Mouse (Mus musculus) hindbrain, postnatal 0 days (tissue): Measurements from ENCODE around the gene Gm21887. TPM values are rescaled to one million over a fixed set of nuclear protein-coding genes. Genes with fewer than 3 reads are reported as not detected.
"Not testable (repeated sequence)": the region's sequence is repeated elsewhere in the genome, so short reads cannot be mapped to it uniquely, and the experiment has no call there.

Experiments
- ATAC-seq: fragments of 200-750 bp; cut with Nextera tagmentation; 2 replicates; pipeline ENCODE4 v1.8.0; 2017; ENCODE audit warnings: mild to moderate bottlenecking, moderate TSS enrichment, moderate library complexity
- DNase-seq: peaks from one replicate; pipeline ENCODE4 v3.0.0-alpha.2; 2015; ENCODE audit warnings: low spot score
- H3K27ac ChIP-seq: fragments of 300-500 bp; sonication (generic); 2 replicates; pipeline ENCODE4 v1.5.1; 2014; ENCODE audit warnings: mild to moderate bottlenecking
- H3K27me3 ChIP-seq: fragments of 300-500 bp; sonication (generic); 2 replicates; pipeline ENCODE4 v1.6.1; 2014; ENCODE audit warnings: low read length, mixed read lengths; ENCODE audit not compliant: insufficient read depth
- H3K36me3 ChIP-seq: fragments of 300-500 bp; sonication (generic); 2 replicates; pipeline ENCODE4 v1.6.1; 2014; ENCODE audit warnings: low read length, mixed read lengths; ENCODE audit not compliant: insufficient read depth
- H3K4me1 ChIP-seq: fragments of 300-500 bp; sonication (generic); 2 replicates; pipeline ENCODE4 v1.6.1; 2014; ENCODE audit warnings: antibody characterized with exemption, low read length, mixed read lengths; ENCODE audit not compliant: insufficient read depth
- H3K4me2 ChIP-seq: fragments of 300-500 bp; sonication (generic); 2 replicates; pipeline ENCODE4 v1.6.1; 2014; ENCODE audit warnings: low read depth, mild to moderate bottlenecking, low read length, moderate library complexity, mixed read lengths
- H3K4me3 ChIP-seq: fragments of 300-500 bp; sonication (generic); 2 replicates; pipeline ENCODE4 v1.5.1; 2014; ENCODE audit warnings: low read length
- H3K9ac ChIP-seq: fragments of 300-500 bp; sonication (generic); replicated peaks from 2 replicates; pipeline ENCODE4 v1.6.1; 2014; ENCODE audit warnings: mild to moderate bottlenecking, low read length, moderate library complexity, mixed read lengths
- H3K9me3 ChIP-seq: fragments of 300-500 bp; sonication (generic); 2 replicates; pipeline ENCODE4 v1.6.1; 2016; ENCODE audit warnings: low read length, mixed read lengths
- CTCF ChIP-seq: IDR thresholded peaks from 2 replicates; pipeline ENCODE4 v1.5.1; 2016; ENCODE audit warnings: antibody characterized with exemption, control low read depth, low read depth
- WGBS: fragments of 180-500 bp; shearing (Covaris S2); extraction: QIAGEN DNeasy Blood & Tissue Kit; methylation state at CpG from one replicate; pipeline ENCODE4 v1.1.7; 2014; 5-methylcytosine and 5-hydroxymethylcytosine counted together
- polyA plus RNA-seq: library from polyadenylated mRNA; unstranded; fragments of >200 nt; fragmentation: Nextera tagmentation; extraction: Ambion mirVana; gene quantifications from 2 replicates; pipeline ENCODE4 v1.2.1, GENCODE M21; 2015
- total RNA-seq: library from RNA; depleted of rRNA; stranded (reverse); fragments of >200 nt; gene quantifications from 2 replicates; pipeline ENCODE4 v1.2.3, GENCODE M21; 2014

The Gm21887 gene
- total and polyA plus RNA-seq, 2 experiments from 2014 or later, result 8.3 to 194 TPM

GRCm38 (mm10) chrX:170017333-170018245 is 8.1 kb downstream of the Gm21887 start:
- Histone ChIP-seq H3K27ac (peak overlapping the region; percentile 20; the same call in 1 of the 2 replicates), H3K9me3 (peaks cover 12% of the 10 kb centered on the region; the same call in 1 of the 2 replicates)
- TF ChIP-seq CTCF, result peak; percentile 85
- H3K4me3 ChIP-seq, H3K4me2 ChIP-seq, H3K36me3 ChIP-seq, H3K9ac ChIP-seq, H3K27me3 ChIP-seq, H3K4me1 ChIP-seq: not testable (repeated sequence)
- ATAC-seq (peak; percentile 81), DNase-seq (peak; percentile 83)
- 44% methylated on average over 27 of the region's 27 CpGs for WGBS

GRCm38 (mm10) chrX:170018571-170019218 is 9.2 kb downstream of the Gm21887 start:
- H3K9me3 ChIP-seq, result peaks cover 12% of the 10 kb centered on the region; the same call in 1 of the 2 replicates
- not testable (repeated sequence) for H3K4me3 ChIP-seq, H3K9ac ChIP-seq, H3K27me3 ChIP-seq, H3K36me3 ChIP-seq, H3K4me1 ChIP-seq, H3K27ac ChIP-seq, H3K4me2 ChIP-seq
- DNase-seq (peak; percentile 54), ATAC-seq (peak; percentile 84)
- peak; percentile 39 for TF ChIP-seq CTCF
- WGBS, result 86% methylated on average over 66 of the region's 66 CpGs

GRCm38 (mm10) chrX:170019219-170019953 is 9.9 kb downstream of the Gm21887 start:
- H3K4me3 ChIP-seq, H3K4me1 ChIP-seq, H3K4me2 ChIP-seq, H3K9ac ChIP-seq, H3K27me3 ChIP-seq, H3K36me3 ChIP-seq: not testable (repeated sequence)
- peak; percentile 8 for DNase-seq
- peak; percentile 58 for ATAC-seq
- H3K9me3 ChIP-seq, result peaks cover 12% of the 10 kb centered on the region; the same call in 1 of the 2 replicates
- WGBS, result 85% methylated on average over 30 of the region's 30 CpGs
- H3K27ac ChIP-seq, result 0 out of 2 replicates have a peak overlapping the region, but pooled peaks have one; percentile 6

GRCm38 (mm10) chrX:170019954-170020689 is 10.7 kb downstream of the Gm21887 start:
- H3K27me3 ChIP-seq, H3K4me1 ChIP-seq, H3K4me2 ChIP-seq, H3K9ac ChIP-seq, H3K4me3 ChIP-seq, H3K36me3 ChIP-seq, ATAC-seq: not testable (repeated sequence)
- H3K27ac ChIP-seq, result 0 out of 2 replicates have a peak overlapping the region, but pooled peaks have one; percentile 6
- peak; percentile 82 for TF ChIP-seq CTCF
- peaks cover 12% of the 10 kb centered on the region; the same call in 1 of the 2 replicates for H3K9me3 ChIP-seq
- DNase-seq, result peak; percentile 71
- 49% methylated on average over 14 of the region's 14 CpGs for WGBS

- H3K27me3 ChIP-seq, H3K27ac ChIP-seq, H3K36me3 ChIP-seq, H3K4me1 ChIP-seq, H3K4me2 ChIP-seq, ATAC-seq, H3K9ac ChIP-seq, H3K4me3 ChIP-seq: not testable (repeated sequence)
- 38% methylated on average over 9 of the region's 9 CpGs for WGBS
- peak; percentile 98 for TF ChIP-seq CTCF
- DNase-seq, result peak; percentile 90
- H3K9me3 ChIP-seq, result peaks cover 12% of the 10 kb centered on the region; the same call in 1 of the 2 replicates
These were observed 11.2 kb downstream of the Gm21887 start for GRCm38 (mm10) chrX:170020690-170021050.

- H3K27me3 ChIP-seq, H3K9ac ChIP-seq, H3K27ac ChIP-seq, ATAC-seq, H3K36me3 ChIP-seq, H3K4me1 ChIP-seq, H3K4me2 ChIP-seq, H3K4me3 ChIP-seq: not testable (repeated sequence)
- peaks cover 12% of the 10 kb centered on the region; the same call in 1 of the 2 replicates for H3K9me3 ChIP-seq
- 71% methylated on average over 12 of the region's 12 CpGs for WGBS
- peak; percentile 27 for DNase-seq
These were observed 11.7 kb downstream of the Gm21887 start for GRCm38 (mm10) chrX:170021205-170021604.
